Mouse (Mus musculus): ENCODE results near the gene Eef2. TPM values are rescaled to one million over a fixed set of nuclear protein-coding genes. Genes with fewer than 3 reads are reported as not detected.

Eef2 gene
- total and polyA plus RNA-seq, 3 experiments = 1,393 to 1,508 (median 1,424) TPM

DNA sequence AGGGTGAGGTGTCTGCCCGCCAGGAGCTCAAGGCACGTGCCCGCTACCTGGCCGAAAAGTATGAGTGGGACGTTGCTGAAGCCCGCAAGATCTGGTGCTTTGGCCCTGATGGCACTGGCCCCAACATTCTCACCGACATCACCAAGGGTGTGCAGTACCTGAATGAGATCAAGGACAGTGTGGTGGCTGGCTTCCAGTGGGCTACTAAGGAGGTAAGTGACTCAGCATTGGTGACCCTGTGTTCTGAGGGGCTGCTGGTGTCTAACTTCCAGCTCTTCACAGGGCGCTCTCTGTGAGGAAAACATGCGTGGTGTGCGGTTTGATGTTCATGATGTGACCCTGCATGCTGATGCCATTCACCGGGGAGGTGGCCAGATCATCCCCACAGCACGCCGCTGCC is 4.5 kb downstream of the Eef2 start:
- no peak for DNase-seq

DNA sequence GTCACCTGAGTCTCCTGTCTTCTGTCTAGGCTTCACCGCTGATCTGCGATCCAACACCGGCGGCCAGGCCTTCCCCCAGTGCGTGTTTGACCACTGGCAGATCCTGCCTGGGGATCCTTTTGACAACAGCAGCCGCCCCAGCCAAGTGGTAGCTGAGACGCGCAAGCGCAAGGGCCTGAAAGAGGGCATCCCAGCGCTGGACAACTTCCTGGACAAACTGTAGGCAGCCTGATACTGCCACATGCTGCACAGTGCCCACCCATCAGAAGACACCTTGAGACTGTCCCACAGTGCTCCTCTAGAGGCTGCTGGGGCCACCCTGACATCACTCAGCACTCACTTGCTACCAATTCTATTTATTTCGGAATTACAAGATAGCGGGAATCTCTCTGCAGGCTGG is 5.4 kb downstream of the Eef2 start:
- DNase-seq = peak; percentile 25

DNA sequence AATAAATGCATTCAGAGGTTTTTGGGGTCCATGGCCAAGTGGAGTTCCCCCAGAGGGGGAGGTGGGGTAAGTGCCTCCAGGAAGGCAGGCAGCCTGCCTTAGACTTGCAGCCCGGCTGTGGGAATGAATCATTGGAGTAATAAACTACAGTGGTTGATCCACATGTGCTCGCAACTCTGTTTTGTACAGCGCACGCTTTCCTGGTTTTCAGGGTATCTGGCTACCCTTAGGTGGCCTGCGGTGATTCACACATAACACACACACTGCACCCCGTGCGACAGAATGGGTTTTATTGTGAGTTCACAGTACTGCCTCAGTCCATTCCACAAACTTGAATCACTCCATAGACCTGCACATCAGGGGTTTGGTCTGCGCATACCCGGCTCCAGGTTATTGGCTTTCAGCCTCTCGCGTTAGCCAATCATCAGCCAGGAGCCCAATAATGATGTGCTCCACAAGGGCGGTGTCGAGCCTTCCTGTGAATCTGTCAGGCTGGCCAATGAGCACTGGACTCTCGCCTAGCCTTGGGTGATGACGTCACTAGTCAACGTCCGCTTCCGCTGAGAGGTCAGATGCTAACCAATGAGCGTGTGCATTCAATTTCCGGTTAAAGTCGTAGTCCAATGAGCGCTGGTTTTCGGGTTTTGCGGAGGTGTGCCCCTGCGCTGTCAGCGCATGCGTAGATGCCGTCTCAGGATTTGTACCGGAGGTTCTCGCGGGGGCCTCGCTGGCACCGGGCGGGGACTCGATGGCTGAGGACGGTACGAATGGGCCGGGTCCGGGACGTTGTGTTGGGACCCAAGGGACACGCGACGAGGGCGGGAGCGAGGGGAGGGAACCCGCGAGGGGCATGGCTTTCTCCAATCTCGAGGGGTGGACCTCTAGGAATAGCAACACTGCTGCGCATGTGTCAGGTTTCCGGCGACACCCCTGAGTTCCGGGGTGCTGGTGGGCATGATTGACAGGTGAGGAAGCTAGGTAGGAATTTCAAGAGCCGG is 6.2 kb downstream of the Eef2 start, which contains the start of gene Dapk3:
TSS of gene Dapk3 (plus strand) at position 670 of the 998 bp plus-strand sequence.
- peak; percentile 97 for DNase-seq

DNA sequence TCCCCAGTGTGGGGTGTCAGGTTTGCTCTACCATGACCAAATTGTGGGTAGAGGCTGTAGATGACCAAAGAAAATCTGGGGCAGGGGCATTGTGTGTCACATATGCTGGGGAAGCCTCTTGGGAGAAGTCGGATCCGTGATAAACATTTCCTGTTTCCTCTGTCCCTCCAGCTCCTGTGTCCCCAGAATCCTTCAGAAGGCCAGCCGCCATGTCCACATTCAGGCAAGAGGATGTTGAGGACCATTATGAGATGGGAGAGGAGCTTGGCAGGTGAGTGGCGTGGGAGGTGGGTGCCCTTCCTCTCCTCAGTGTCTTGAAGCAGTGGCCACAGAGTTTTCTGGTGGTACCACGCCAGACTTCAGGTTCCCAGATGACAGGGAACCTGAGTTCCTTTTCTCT is 7.4 kb downstream of the Eef2 start, which contains the start of gene 4930442H23Rik:
TSS of gene 4930442H23Rik (minus strand) at position 45 of the 400 bp plus-strand sequence.
- no peak for DNase-seq

DNA sequence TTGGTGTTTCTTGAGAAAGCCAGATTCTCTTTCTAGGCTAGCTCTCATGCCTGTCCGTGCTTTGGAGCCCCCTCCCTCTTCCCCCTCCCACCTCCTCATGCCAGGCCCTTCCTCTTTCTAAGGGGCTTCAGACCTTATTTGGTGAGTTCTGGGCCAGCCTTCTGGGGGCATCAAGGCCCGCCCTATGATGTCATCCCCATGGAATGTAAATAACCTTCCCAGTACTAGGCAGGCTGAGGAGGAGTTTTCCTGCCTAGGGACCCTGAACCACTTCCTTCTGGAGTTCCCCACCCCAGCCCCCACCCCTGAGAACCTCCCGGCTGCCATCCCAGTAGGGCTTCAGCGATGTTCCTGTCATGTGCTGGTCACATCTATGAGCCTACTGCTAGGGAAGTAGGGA is 8.3 kb downstream of the Eef2 start:
- peak; percentile 35 for DNase-seq

DNA sequence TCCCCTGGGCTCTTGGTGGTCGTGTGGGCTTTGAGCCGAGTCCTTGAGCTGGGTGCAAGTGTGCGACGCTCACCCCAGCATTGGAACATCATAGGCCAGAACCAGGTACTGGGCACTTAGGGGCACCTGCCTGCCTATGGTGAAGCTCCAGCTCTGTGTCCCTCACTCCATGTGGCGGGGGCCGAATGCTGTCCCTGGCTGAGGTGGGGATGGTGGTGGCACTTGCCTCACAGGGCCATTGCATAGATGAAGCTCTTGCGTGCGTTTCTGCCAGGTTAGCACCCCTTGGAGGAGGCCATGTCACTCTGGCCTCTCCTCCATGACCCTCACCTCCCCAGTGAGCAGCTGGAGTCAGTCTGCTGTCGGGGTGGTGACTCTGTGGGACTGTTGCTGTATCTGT is 10.7 kb downstream of the Eef2 start:
- DNase-seq = no peak

DNA sequence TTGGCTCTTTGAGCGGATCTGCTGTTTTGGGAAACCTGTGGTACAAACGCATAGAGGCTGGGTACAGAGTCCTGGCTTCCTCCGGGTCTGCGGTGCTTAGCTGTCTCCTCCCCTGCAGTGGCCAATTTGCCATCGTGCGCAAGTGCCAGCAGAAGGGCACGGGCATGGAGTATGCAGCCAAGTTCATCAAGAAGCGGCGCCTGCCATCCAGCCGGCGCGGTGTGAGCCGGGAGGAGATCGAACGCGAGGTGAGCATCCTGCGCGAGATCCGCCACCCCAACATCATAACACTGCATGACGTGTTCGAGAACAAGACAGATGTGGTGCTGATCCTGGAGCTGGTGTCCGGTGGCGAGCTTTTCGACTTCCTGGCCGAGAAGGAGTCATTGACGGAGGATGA is 13.4 kb downstream of the Eef2 start:
- DNase-seq = peak; percentile 18

DNA sequence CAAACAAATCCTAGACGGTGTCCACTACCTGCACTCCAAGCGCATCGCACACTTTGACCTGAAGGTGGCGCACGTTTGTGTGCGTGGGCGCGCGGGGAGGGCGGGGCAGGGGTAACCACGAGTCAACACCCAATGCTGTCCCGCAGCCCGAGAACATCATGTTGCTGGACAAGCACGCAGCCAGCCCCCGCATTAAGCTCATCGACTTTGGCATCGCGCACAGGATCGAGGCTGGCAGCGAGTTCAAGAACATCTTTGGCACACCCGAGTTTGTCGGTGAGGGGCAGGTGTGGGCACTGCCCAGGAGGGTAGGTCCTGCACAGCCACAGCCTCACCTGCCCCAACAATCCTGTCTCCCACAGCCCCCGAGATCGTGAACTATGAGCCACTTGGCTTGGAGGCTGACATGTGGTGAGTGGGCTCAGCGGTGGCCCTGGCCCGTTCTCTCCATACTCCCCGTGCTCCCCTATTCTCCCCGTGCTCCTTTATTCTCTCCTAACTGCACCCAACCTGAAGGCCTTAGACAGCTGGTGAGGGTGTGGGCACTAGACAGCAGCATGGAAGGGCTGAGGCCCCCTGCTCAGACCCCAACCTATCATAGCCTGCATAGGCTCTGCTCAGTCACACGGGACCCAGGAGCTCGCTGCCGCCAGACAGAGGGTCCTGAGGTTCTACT is 13.9 kb downstream of the Eef2 start:
- DNase-seq = peak; percentile 33

DNA sequence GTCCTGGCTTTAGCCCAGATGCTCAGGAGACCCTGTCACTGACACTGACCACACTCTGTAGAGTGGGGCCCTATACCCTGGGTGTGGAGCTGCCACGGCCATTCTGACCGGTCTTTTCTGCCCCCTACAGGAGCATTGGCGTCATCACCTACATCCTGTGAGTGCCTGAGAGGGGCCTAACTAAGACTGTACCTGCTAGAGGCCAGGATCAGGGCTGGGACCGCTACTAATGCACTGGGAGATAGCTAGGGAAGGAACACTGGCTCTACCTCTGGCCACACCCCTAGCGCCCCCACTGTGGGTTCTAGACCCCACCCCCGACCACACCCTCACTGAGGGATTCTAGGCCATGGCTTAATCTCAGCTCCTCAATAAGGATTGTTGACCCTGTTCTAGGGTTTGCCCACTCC is 14.5 kb downstream of the Eef2 start:
- peak; percentile 29 for DNase-seq

DNA sequence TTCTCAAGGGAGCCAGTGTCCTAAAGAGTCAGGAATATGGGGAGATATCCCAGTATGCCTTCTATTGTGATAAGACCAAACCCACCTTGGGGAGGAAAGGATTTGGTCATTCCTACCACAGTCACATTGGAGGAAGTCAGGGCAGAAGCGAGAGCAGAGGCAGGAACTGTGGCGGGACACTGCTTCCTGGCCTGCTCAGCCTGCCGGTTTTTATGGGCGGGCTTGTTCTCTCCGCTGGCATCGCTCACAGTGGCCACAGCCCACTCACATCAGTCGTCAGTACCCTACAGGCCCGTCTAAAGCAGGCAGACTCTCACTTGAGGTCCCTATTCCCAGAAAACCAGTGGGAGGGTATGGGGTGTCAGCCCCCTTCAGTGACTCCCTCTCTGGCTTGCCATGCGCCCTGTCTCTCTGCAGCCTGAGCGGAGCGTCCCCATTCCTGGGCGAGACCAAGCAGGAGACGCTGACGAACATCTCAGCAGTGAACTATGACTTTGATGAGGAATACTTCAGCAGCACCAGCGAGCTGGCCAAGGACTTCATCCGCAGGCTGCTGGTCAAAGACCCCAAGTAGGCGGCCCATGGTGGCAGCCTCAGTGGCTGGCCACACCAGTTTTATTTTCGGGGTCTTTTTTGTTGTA is 15.0 kb downstream of the Eef2 start:
- peak; percentile 31 for DNase-seq

DNA sequence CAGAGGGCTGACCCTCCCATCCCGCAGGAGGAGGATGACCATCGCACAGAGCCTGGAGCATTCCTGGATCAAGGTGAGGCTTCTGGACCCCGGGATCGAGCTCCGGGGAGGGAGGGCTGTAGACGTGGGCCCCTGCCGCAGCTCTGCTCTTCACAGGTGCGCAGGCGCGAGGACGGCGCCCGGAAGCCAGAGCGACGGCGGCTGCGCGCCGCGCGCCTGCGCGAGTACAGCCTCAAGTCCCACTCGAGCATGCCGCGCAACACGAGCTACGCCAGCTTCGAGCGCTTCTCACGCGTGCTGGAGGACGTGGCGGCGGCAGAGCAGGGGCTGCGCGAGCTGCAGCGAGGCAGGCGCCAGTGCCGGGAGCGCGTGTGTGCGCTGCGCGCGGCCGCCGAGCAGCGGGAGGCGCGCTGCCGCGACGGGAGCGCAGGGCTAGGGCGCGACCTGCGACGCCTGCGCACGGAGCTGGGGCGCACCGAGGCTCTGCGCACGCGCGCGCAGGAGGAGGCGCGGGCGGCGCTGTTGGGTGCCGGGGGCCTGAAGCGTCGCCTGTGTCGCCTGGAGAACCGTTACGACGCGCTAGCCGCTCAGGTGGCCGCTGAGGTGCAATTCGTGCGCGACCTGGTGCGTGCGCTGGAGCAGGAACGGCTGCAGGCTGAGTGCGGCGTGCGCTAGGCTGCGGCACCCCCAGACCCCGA is 16.0 kb downstream of the Eef2 start:
- peak; percentile 91 for DNase-seq

DNA sequence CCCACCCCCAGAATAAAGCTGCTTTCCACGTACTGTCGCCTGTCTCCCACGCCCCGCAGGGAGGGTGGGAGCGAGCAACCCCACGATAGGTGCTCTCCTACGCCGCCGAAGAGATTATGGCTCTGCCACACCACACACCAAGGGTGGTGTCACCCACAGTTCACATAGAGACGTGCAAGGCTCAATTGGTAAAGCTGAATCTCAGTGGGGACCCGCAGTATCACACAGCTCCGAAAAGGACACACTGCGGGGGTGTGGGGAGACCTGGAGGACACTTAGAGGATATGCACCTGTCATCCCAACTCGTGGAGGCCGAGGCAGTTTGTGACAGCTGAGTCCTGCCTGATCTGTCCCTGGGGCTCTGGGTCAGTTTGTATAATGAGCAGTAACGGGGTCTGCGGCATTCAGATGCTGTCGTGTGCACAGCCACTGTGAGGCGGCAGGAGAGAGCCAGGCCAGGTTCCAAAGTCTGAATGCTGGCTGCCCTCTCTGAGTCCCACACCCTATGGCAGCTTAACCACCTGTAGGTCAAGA is 16.6 kb downstream of the Eef2 start:
- DNase-seq = no peak

DNA sequence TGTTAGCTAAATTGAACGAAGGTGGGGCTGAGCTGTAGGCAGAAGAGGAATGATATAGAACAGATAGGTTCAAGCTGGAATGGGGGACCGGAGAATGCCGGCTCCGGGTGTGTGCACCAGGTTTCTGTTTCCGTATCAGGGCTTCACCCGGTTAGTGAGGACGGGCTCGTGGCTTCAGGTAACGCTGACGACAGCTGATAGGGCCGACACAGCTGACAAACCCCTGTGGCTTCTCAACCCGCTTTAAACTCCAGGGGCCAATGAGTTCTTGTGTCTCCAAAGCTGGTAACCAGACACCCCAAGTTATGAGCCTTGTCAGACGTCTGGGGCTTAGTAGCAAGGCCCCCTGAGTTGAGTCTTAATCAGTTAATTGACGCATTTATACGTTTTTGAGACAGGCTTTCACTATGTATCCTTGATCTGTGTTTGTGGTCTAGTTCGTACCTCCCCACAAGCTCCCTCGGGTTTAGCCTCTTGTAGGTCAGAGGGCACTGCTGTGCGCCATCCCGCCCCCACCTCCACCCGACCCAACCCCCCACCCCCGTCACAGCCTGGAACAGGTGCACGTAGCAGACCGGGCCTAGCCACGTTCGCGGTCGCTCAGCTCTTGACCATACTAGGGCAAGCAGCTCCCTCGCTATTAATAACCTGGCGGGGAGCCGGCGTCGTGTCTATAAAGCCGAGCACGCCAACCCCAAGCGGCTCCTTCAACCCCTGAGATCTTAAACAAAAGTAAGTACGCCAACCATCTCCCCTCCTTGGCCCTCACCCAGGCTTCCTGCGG is 17.8 kb downstream of the Eef2 start:
- peak; percentile 25 for DNase-seq

DNA sequence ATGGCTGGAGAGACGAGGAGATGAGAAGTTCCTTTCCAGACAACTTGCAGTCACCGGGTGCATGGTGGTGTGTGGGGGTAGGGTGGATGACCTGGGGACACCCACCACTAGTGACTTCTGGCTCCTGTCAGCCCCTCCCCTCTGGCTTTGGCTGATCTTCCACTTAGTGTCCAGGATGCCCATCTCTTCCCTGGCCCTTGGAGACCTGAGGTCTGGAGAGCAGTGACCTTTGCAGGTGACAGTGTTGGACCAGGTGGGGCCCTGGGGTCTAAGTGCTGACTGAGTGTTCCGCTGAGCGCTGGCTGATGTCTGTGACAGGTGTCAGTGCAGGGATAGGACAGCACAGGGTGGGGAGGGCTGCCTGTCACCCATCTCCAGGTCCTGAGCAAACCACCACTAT is 18.9 kb downstream of the Eef2 start:
- DNase-seq = no peak

DNA sequence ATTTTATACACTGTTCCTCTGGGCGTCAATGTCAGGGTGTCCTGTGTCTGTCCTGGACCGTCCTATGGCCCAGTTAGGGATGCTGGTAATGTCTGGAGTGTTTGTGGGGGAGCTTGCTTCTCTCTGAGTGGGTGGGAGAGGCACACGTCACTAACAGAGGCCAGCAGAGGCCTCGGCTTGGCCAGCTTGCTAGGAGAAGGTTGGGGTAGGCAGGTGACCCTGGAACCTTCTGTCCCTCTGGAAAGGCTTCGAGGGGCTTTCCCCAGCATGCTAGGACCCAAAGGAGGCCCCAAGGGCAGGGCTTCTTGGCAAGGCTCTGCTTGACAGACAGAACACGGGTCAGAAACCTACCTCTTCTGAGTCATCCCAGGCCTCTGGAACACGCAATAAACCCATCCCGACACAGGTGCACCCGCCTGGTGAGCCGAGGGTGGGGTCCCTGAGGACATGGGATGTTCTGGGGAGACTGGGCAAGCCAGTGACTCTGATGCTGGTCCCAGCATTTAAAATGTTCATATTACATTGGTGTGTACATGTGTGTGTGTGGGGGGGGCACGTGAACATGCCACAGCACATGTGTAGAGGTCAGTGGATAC is 20.1 kb downstream of the Eef2 start:
- DNase-seq = no peak

DNA sequence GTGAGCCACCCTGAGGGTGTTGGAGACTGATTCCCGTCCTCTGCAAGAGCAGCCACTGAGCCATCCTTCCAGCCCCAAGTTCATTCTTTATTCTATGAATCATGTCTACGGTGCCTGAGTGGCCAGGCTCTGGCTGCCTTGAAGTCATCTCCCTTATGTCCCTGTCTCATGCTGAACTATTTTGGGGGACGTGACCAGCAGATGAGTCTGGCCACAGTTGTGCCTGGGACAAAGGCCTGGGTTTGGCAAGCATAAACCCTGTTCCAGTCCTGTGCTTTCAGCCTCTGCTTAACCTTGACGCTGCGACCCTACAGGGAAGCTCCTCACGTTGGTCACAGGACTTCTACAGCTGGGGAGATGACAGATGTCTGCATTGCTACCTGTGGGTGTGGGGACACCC is 20.9 kb downstream of the Eef2 start:
- no peak for DNase-seq

DNA sequence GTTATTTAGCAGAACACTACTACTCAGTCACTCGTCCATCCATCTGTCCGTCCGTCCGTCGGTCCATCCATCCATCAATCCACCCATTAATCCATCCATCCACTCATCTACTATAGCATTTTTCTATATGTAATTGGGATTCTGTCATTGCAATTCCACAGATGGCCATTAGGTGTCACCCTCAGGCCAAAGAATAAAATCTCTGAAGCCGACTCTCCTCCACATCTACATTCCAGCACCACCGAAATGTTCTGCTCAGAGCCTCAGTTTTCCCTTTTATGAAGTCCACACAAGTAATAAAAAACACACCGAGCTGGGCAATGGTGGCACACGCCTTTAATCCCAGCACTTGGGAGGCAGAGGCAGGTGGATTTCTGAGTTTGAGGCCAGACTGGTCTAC is 21.8 kb downstream of the Eef2 start:
- DNase-seq = peak; percentile 42

DNA sequence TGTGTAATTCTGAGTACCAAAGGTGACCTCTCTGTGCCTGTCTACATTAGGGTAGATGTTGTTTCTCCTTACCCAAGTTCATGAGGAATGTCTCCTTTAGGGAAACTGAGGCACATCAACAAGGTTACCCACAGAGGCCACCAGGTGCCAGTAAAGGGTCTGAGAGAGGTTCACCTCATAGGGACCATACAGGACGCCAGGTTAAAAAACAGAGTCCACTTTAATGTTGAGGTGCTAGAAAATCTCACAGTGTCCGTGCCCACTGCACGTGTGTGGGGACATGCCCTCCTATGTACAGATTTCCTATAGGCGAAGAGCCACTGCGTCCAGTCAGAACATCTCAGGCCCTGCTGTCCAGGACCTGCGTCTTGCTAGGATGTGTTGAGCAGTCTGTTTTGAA is 22.6 kb downstream of the Eef2 start:
- DNase-seq = no peak

DNA sequence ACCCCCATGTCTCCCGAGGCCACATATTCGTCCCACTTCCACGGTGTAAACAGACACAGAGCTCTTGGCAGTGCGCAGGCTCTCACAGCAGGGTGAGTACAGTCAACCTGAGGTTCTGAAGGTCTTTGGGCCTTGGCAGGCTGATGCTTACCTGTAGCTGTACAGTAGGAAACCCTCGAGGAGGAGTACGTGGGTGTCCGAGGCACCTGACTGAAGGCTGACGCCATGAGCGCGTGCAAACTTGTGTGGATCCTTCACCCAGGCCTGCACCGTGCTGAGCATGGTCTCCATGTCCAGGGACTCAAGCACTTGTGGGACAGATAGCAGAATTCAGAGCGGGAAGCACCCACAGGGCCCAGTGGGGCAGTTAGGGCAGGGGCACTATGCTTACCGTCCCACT is 23.7 kb downstream of the Eef2 start:
- DNase-seq = no peak

DNA sequence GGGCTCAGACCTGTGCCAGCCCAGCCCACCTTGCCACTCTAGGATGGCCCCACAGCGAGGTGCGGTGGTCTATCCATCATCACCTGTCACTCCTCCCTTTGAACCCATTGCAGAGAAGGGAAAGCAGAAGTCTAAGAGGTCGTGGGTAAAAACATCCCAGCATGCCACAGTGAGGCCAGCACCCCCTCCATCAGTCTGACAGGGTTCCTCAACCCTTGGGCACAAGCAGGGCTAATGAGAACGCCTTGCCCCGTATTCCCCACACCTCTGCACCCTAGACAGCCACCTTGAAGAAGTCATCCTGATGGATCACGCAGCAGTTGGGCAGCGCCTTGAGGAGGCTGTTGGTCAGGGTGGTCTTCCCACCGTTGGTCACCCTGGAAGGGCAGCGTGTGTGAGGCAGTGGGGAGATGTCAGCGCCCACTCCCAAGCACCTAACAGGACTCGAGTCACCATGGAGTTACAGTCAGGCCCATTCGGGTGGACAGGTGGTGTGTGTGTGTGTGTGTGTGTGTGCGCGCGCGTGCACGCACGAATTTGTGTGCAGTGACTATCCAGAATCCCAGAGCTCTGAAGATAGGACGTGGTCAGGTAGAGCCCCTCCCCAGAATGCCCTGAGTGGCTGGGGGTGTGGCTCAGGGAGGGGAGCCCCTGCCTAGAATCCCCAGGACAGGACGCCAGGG is 24.3 kb downstream of the Eef2 start:
- no peak for DNase-seq

Measured in adrenal gland, adult 2 months (tissue).